Mouse (Mus musculus): ENCODE results near the gene Vmn2r45.
"Not testable (repeated sequence)": the region's sequence is repeated elsewhere in the genome, so short reads cannot be mapped to it uniquely, and the experiment has no call there.

Gene Vmn2r45

GRCm38 (mm10) chr7:8488975-8489374, at the start of gene Vmn2r45:
Gene Vmn2r45 (minus strand): TSS chr7:8489075.
- not testable (repeated sequence) for DNase-seq (ENCODE audit: low read depth, low spot score)

Measured in forelimb bud, embryonic 11.5 days (tissue).